Mouse (Mus musculus): ENCODE measurements around the gene Stk40.
"Not testable (repeated sequence)": the region's sequence is repeated elsewhere in the genome, so short reads cannot be mapped to it uniquely, and the experiment has no call there.

Stk40 gene

DNA sequence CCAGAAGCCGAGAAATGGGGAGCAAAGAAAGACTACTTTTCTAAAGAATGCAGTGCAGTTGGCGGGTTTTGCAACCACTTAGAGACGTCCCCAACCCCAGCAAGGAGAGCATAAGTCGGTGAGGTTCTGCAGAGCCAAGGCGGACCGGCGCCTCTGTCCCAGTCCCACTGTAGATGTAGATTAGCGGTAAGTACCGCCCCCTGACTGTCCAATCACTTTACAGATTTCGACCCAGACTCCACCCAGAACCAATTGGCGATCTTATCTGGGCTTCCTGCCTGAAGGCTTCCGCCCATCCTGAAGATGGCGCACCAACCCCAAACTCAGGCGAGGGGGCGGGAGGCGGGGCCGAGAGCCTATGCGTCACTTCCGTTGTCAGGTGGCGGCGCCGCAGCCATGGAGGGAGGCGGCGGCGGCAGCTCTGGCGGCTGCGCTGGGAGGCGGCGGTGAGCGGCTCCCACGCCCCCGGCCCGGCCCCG, at the start of gene Stk40:
Gene Stk40, plus strand, starts transcription at position 368 of the 479 bp plus-strand sequence.
- peak; percentile 98 for DNase-seq (ENCODE audit: low read depth, low spot score)

DNA sequence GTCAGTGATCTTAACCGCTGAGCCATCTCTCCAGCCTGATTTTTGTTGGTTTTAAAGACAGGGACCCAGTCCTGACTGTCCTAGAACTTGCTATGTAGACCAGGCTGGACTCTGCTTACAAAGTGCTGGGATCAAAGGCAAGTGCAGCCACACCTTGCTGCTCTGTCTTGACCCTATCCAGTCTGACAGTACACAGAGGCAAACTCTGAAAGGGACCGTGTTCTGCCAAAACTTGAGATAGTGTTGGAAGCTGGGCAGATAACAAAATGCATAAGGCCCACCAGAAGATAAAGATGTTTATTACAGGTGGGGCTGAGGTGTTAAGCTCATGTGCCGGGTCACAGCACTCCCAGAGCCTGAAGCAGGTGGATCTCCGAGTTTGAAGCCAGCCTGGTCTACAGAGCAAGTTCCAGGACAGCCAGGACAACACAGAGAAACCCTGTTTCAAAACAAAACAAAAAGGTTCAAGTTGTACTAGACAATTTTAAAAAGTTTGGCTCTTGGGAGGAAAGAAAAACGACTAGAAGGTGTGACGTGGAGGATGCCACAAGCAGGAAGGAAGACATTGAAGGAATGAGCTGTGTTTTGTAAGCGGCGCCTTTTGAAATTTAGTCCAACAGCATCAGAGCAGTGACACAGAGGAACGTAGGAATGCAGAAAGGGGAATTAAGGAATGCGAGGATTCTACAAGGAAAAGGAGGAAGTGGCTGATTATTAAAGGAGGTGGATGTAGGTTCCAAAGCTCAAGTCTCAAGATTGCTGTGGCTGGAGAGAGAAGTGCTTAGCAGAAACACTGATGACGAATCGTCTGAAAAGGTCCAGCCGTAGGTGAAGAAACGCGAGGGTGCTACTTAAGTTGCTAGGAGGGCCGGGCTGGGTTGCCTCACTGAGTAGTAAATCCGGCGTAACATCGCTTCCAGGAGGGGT, 46.3 kb upstream of the Stk40 start:
- DNase-seq (ENCODE audit: low read depth, low spot score): no peak

GRCm38 (mm10) chr4:126058134-126058996, 45.4 kb upstream of the Stk40 start, which contains the start of gene Oscp1:
Oscp1 (plus strand) TSS chr4:126058565.
- peak; percentile 93 for DNase-seq (ENCODE audit: low read depth, low spot score)

DNA sequence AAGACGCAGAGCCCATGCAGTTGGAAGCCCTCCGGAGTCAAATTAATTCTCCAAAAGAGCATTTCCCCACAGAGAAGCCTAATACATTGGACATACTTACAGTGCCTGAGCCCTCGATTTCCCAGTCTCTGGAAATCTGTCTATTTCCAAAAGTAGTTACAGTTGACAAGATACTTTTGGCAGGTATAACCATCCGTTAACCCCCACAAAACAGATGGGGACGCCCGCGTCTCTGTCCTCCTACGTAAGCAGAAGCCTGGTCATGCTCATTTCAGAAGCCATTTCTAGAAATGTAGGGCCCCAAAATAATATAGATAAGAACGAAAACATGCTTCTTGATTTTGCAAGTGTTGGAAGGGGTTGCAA, 44.8 kb upstream of the Stk40 start:
- no peak for DNase-seq (ENCODE audit: low read depth, low spot score)

- DNase-seq (ENCODE audit: low read depth, low spot score): peak; percentile 54
These were observed 40.9 kb upstream of the Stk40 start for GRCm38 (mm10) chr4:126062856-126063255.

- DNase-seq (ENCODE audit: low read depth, low spot score): no peak
These were observed 38.5 kb upstream of the Stk40 start for GRCm38 (mm10) chr4:126065241-126065640.

DNA sequence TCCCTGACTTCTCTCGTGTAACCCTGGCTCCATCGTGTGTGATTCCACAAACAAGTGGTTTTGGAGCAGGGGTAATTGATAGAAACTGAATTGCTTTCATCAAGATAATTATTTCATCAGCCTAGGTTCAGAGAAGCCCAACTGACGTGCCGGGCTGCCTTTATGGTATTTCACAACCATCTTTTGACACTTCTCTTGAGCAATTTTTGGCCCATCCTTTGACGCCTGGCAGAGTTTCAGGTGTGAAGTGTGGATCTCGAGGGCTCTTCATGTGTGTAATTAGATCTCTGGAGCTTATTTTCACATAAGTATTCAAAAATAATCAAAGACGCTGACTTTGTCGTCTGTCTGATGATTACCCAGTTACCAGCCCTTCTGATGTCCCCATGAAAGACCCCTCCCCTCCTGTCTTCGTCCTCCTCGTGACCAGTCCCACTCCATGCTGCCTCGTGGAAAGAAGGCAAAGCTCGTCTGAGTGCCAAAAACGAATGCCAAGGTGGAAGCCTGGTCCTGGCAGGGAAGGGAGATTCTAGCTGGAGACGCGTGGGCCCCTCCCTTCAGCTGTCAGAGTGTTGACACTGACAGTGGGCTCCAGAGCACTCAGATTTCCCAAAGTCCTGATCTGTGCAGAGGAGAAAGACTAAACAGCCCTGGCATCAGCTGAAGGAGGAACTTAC, 36.2 kb upstream of the Stk40 start:
- DNase-seq (ENCODE audit: low read depth, low spot score): no peak

GRCm38 (mm10) chr4:126068842-126069241, 34.9 kb upstream of the Stk40 start:
- DNase-seq (ENCODE audit: low read depth, low spot score): no peak

DNA sequence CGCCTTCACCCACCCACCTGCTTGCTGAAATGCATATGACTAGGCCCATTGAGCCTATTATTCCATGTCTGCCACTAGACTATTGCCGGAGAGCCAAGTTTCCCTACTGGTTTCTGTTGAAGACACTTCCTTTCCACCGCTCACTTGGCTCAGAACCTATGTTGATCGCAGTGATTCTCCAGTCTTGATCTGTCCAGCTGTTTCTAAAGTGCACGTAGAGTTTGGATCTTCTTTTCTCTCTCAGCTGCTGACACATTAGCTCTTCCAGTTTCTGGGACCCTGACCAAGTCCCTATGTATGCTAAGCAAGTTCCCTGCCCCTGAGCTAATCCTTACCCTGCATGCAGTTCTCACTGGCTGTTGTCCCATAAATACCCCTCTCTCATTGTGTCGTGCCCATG, 25.9 kb upstream of the Stk40 start:
- no peak for DNase-seq (ENCODE audit: low read depth, low spot score)

DNA sequence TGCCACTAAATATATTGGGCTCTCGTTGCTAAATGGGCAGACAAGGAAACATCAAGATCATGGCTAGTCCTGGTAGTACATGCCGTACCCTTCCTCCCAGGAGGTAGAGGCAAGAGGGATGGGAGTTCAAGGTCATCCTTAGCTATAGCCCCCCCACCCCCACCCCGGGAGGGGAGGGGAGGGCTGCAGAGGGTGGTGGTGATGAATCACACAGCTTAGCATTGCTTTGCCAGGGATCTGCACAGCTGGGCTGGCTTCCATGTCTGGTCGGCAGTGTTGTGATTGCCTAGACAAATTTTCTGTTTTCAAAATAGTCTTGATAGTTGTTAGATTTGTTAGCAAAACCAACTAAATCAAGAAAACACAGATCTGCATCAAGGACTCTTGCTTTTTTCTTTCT, 24.5 kb upstream of the Stk40 start:
- DNase-seq (ENCODE audit: low read depth, low spot score): no peak

DNA sequence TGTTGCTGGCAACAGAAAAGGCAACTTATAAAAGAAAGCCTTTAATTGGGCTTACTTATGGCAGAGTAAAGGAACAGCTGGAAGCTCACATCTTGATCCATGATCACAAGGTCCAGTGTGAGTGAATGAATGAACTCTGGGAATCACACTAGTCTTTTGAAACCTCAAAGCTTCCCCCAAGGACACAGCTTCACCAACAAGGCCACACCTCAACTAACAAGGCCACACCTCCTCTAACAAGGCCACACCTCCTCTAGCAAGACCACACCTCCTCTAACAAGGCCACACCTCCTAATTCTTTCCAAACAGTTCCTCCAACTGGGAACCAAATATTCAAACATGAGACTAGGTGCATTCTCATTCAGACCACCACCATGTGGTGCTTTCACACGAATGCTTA, 22.2 kb upstream of the Stk40 start:
- DNase-seq (ENCODE audit: low read depth, low spot score): peak; percentile 63

GRCm38 (mm10) chr4:126083021-126083420, 20.7 kb upstream of the Stk40 start:
- no peak for DNase-seq (ENCODE audit: low read depth, low spot score)

DNA sequence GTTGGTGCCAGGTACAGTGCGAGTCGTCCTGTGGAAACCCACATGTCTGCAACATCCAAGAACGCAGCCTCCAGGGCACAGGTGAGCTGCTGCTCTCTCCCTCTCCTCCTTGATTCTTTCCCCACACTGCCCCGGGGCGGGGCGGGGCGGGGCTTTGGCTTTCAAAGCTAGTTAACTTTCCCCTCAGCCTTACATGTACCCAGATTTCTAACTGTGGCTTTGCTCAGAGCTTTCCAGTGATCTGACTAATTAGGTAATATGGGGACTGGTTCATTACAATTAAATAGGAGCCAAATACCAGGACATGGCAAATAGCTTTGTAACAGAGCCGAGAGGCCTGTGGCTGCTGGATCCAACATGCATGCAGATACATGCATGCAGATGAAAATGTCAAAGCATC, 19.4 kb upstream of the Stk40 start:
- no peak for DNase-seq (ENCODE audit: low read depth, low spot score)

DNA sequence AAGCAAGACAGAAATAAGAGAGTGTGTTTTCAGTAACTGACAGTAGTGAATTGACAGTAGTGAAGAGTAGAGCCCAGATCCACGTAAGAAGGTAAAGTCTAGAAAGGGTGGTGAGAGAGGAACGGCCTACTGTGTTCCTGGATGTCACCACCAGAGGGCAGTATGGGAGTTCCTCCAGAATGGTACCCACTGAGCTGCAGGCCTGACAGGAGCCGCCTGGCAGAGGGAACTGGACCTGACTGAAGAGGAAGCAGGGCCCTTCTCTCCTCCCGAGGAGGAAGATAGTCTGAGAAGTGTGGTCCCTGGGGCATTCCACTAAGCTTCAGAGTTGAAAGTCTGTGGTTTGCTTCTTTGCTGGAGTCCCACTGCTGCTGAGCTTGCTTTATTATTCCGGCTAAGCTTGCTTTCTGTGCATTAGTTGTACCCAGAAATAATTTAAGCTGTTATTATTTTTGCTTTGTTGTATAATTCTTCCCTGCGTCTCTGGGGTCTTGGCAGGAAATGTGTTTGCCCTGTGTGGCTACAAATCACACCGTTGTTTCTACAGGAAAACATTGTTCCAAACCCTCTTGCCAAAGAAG, 17.7 kb upstream of the Stk40 start:
- DNase-seq (ENCODE audit: low read depth, low spot score): peak; percentile 87

DNA sequence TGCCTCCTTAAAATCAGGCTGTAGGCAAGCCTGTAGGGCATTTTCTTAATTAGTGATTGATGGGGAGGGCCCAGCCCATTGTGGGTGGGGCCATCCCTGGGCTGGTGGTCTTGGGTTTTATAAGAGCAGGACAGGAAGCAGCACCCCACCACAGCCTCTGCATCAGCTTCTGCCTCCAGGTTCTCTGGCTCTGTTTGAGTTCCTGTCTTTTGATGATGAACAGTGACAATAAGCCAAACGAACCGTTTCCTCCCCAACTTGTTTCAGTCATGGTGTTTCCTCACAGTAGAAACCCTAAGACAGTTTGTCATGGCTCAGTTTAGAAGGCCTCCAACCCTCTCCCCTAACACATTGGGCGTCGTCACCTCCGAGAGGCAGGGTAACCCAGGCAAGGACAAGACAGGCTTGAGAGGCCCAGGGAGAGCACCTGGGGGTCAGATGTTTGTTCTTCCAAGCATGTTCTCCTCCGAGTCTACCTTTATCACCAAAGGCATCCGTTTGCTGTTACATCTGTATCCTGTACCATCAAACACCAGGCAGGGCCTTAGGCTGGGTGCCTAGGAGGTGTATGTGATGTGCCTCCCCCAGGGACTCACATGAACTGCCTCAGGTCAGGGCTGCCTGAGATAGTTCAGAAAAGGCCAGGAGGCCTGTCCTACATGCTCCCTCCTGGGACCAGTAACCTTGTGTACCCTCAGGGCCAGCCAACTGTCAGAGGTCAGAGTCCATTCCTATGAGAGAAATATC, 13.5 kb upstream of the Stk40 start:
- no peak for DNase-seq (ENCODE audit: low read depth, low spot score)

GRCm38 (mm10) chr4:126090848-126091124, 13.0 kb upstream of the Stk40 start:
- no peak for DNase-seq (ENCODE audit: low read depth, low spot score)

GRCm38 (mm10) chr4:126091873-126092272, 11.9 kb upstream of the Stk40 start:
- no peak for DNase-seq (ENCODE audit: low read depth, low spot score)

- not testable (repeated sequence) for DNase-seq (ENCODE audit: low read depth, low spot score)
These were observed 7.9 kb upstream of the Stk40 start for GRCm38 (mm10) chr4:126095622-126096430.

GRCm38 (mm10) chr4:126096464-126097111, 7.2 kb upstream of the Stk40 start, which contains the start of gene Lsm10:
Lsm10 (plus strand) TSS chr4:126096623.
- DNase-seq (ENCODE audit: low read depth, low spot score): peak; percentile 99
